Mouse (Mus musculus) myocyte (in vitro differentiated cells): ENCODE results near the gene Notch2. TPM values are rescaled to one million over a fixed set of nuclear protein-coding genes. Genes with fewer than 3 reads are reported as not detected.

Experiments used
- H3K27me3 ChIP-seq: one replicate; pipeline ENCODE4 v1.6.1; 2011; ENCODE audit not compliant: control insufficient read depth, insufficient read depth, insufficient read length
- H3K36me3 ChIP-seq: one replicate; pipeline ENCODE4 v1.6.1; 2011; ENCODE audit not compliant: control insufficient read depth, insufficient read depth
- H3K4me2 ChIP-seq: one replicate; pipeline ENCODE4 v1.6.1; 2011; ENCODE audit warnings: low read depth, control low read depth
- H3K4me3 ChIP-seq: one replicate; pipeline ENCODE4 v1.5.1; 2011; ENCODE audit warnings: mild to moderate bottlenecking, control low read depth, moderate library complexity
- H3K79me2 ChIP-seq: one replicate; pipeline ENCODE4 v1.6.1; 2011; ENCODE audit not compliant: control insufficient read depth, insufficient read depth
- H3ac ChIP-seq: one replicate; pipeline ENCODE4 v1.6.1; 2011; ENCODE audit not compliant: control insufficient read depth, insufficient read length
- CEBPB ChIP-seq: IDR thresholded peaks from 2 replicates; pipeline ENCODE4 v1.6.1; 2011; ENCODE audit warnings: mild to moderate bottlenecking, moderate library complexity; ENCODE audit not compliant: poor library complexity, insufficient read depth, severe bottlenecking
- E2F4 ChIP-seq: IDR thresholded peaks from one replicate; pipeline ENCODE4 v1.6.1; 2011; ENCODE audit warnings: mild to moderate bottlenecking, control low read depth, moderate library complexity; ENCODE audit not compliant: insufficient read depth
- MAX ChIP-seq: IDR thresholded peaks from one replicate; pipeline ENCODE4 v1.6.1; 2011; ENCODE audit warnings: low read depth, mild to moderate bottlenecking, control low read depth
- MYOD1 ChIP-seq, 3 experiments: IDR thresholded peaks; one replicate each; pipeline ENCODE4 v1.6.1; 2011; ENCODE audit warnings: control low read depth in 2 of 3, low read depth in 2 of 3, mild to moderate bottlenecking in 2 of 3, moderate library complexity in 1 of 3; ENCODE audit not compliant: insufficient read length in 2 of 3, control insufficient read depth in 1 of 3
- MYOG ChIP-seq, 3 experiments: IDR thresholded peaks; one replicate each; pipeline ENCODE4 v1.6.1; 2011; ENCODE audit warnings: control low read depth in 2 of 3, low read depth in 2 of 3, mild to moderate bottlenecking in 2 of 3; ENCODE audit not compliant: insufficient read length in 2 of 3, control insufficient read depth in 1 of 3, insufficient read depth in 1 of 3
- POLR2A ChIP-seq: IDR thresholded peaks from one replicate; pipeline ENCODE4 v1.6.1; 2011; ENCODE audit warnings: low read depth, mild to moderate bottlenecking, control low read depth, moderate library complexity; ENCODE audit not compliant: insufficient read length
- POLR2AphosphoS2 ChIP-seq: IDR thresholded peaks from one replicate; pipeline ENCODE4 v1.6.1; 2011; ENCODE audit warnings: low read depth, control low read depth; ENCODE audit not compliant: insufficient read length
- REST ChIP-seq: IDR thresholded peaks from one replicate; pipeline ENCODE4 v1.6.1; 2011; ENCODE audit warnings: mild to moderate bottlenecking, control low read depth, moderate library complexity; ENCODE audit not compliant: insufficient read depth, insufficient read length
- SRF ChIP-seq: IDR thresholded peaks from one replicate; pipeline ENCODE4 v1.6.1; 2011; ENCODE audit warnings: low read depth; ENCODE audit not compliant: control insufficient read depth, insufficient read length
- TCF12 ChIP-seq: IDR thresholded peaks from one replicate; pipeline ENCODE4 v1.6.1; 2011; ENCODE audit warnings: mild to moderate bottlenecking, control low read depth; ENCODE audit not compliant: poor library complexity, insufficient read depth, severe bottlenecking
- TCF3 ChIP-seq: IDR thresholded peaks from one replicate; pipeline ENCODE4 v1.6.1; 2011; ENCODE audit warnings: low read depth, control low read depth; ENCODE audit not compliant: insufficient read length
- USF1 ChIP-seq: IDR thresholded peaks from one replicate; pipeline ENCODE4 v1.6.1; 2011; ENCODE audit warnings: low read depth, mild to moderate bottlenecking, control low read depth, moderate library complexity
- polyA plus RNA-seq: library from polyadenylated mRNA; unstranded; fragments of >200 nt; fragmentation: generic; extraction: Trizol; gene quantifications from one replicate; pipeline ENCODE4 v1.2.1, GENCODE M21; 2012; ENCODE audit warnings: missing spikeins

The Notch2 gene
- polyA plus RNA-seq, 1 experiment, result 15.1 TPM

- H3K4me2 ChIP-seq, result no peak overlapping the region
- no peaks in the 10 kb centered on the region for H3K36me3 ChIP-seq
- H3K27me3 ChIP-seq, result no peaks in the 10 kb centered on the region
- TF ChIP-seq CEBPB (no peak), E2F4 (no peak), MYOG (IDR thresholded peaks at IDR 0.05; ENCODE audit: control insufficient read depth in 1 of 3, insufficient read depth in 1 of 3, insufficient read length in 2 of 3, low read depth in 2 of 3) (no peak), MYOD1 (IDR thresholded peaks at IDR 0.05; ENCODE audit: control insufficient read depth in 1 of 3, insufficient read length in 2 of 3, low read depth in 2 of 3) (no peak), SRF (no peak), POLR2A (no peak), POLR2AphosphoS2 (no peak), USF1 (no peak), REST (no peak), MAX (no peak), TCF3 (no peak)
- H3ac ChIP-seq, result no peak overlapping the region
- H3K4me3 ChIP-seq, result no peak overlapping the region
- no peaks in the 10 kb centered on the region for H3K79me2 ChIP-seq
Measured at GRCm38 (mm10) chr3:97994818-97995217, 18.5 kb upstream of the Notch2 start.

DNA sequence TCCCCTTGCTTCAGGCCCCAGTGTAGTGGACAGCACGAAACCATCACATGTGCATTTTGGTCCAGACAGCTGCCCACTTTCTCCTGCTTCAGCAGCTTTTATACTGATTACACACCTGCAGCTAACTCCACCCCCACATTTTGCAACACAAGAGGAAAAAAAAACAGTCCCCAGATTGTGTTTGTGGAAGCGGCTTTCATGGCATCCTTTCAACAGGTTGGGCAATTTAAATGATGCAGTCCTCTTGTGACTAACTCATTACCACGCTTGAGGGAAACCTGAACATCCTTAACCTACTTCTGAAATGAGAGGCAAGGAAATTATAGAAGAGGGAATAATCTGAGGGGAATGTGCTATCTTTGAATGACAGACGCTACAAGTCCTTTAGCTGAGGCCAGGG is 15.0 kb upstream of the Notch2 start:
- no peak for TF ChIP-seq POLR2A
- TF ChIP-seq CEBPB, result no peak
- TF ChIP-seq MYOG (IDR thresholded peaks at IDR 0.05; ENCODE audit: control insufficient read depth in 1 of 3, insufficient read depth in 1 of 3, insufficient read length in 2 of 3, low read depth in 2 of 3), result no peak
- TF ChIP-seq MAX, result no peak
- no peak for TF ChIP-seq E2F4
- TF ChIP-seq TCF12, result no peak
- no peak for TF ChIP-seq POLR2AphosphoS2
- no peak for TF ChIP-seq MYOD1 (IDR thresholded peaks at IDR 0.05; ENCODE audit: control insufficient read depth in 1 of 3, insufficient read length in 2 of 3, low read depth in 2 of 3)
- no peak for TF ChIP-seq TCF3
- no peak for TF ChIP-seq USF1
- Histone ChIP-seq H3ac (no peak overlapping the region), H3K4me3 (no peak overlapping the region), H3K27me3 (no peaks in the 10 kb centered on the region), H3K4me2 (no peak overlapping the region), H3K36me3 (no peaks in the 10 kb centered on the region), H3K79me2 (no peaks in the 10 kb centered on the region)

GRCm38 (mm10) chr3:98003558-98003957 is 9.8 kb upstream of the Notch2 start:
- H3K4me2 ChIP-seq, result no peak overlapping the region
- no peak overlapping the region for H3ac ChIP-seq
- TF ChIP-seq MYOG (IDR thresholded peaks at IDR 0.05; ENCODE audit: control insufficient read depth in 1 of 3, insufficient read depth in 1 of 3, insufficient read length in 2 of 3, low read depth in 2 of 3) (no peak), MAX (no peak), POLR2A (no peak), SRF (no peak), E2F4 (no peak), REST (no peak), MYOD1 (IDR thresholded peaks at IDR 0.05; ENCODE audit: control insufficient read depth in 1 of 3, insufficient read length in 2 of 3, low read depth in 2 of 3) (no peak), CEBPB (no peak), POLR2AphosphoS2 (no peak)
- H3K4me3 ChIP-seq, result no peak overlapping the region
- no peaks in the 10 kb centered on the region for H3K27me3 ChIP-seq
- no peaks in the 10 kb centered on the region for H3K79me2 ChIP-seq
- no peaks in the 10 kb centered on the region for H3K36me3 ChIP-seq

- H3K79me2 ChIP-seq, result no peaks in the 10 kb centered on the region
- H3K36me3 ChIP-seq, result no peaks in the 10 kb centered on the region
- H3K4me2 ChIP-seq, result no peak overlapping the region
- no peak overlapping the region for H3K4me3 ChIP-seq
- no peak overlapping the region for H3ac ChIP-seq
- TF ChIP-seq E2F4, result no peak
- no peak for TF ChIP-seq USF1
- no peak for TF ChIP-seq MYOG (IDR thresholded peaks at IDR 0.05; ENCODE audit: control insufficient read depth in 1 of 3, insufficient read depth in 1 of 3, insufficient read length in 2 of 3, low read depth in 2 of 3)
- TF ChIP-seq TCF12, result no peak
- TF ChIP-seq SRF, result no peak
- TF ChIP-seq CEBPB, result no peak
- TF ChIP-seq POLR2AphosphoS2, result no peak
- no peak for TF ChIP-seq TCF3
- TF ChIP-seq REST, result no peak
- no peak for TF ChIP-seq MAX
- TF ChIP-seq MYOD1 (IDR thresholded peaks at IDR 0.05; ENCODE audit: control insufficient read depth in 1 of 3, insufficient read length in 2 of 3, low read depth in 2 of 3), result no peak
- TF ChIP-seq POLR2A, result no peak
- no peaks in the 10 kb centered on the region for H3K27me3 ChIP-seq
Measured at GRCm38 (mm10) chr3:98004231-98004630, 9.1 kb upstream of the Notch2 start.

DNA sequence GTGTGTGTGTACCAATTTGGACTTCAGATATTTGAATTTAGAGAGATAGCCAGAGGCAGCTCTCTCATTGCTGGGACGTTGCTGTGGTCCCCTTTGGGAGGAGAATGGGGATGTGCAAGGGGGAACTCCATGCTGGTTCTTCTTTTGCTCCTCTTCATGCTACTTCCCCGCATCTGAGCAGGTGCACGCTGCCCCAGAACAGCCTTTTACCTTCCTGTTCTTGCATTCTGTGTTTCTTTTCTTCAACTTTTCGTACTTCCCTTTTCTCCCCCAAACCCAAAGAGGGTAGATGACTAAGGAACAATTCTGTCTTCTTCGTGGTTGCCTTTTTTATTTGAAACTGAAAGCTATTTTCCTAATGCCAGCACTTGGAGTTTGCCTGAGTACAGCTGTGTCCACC is 8.0 kb upstream of the Notch2 start:
- H3K36me3 ChIP-seq, result no peaks in the 10 kb centered on the region
- no peak overlapping the region for H3ac ChIP-seq
- TF ChIP-seq TCF12 (no peak), SRF (no peak), E2F4 (no peak), TCF3 (no peak), CEBPB (no peak), USF1 (no peak), MYOD1 (IDR thresholded peaks at IDR 0.05; ENCODE audit: control insufficient read depth in 1 of 3, insufficient read length in 2 of 3, low read depth in 2 of 3) (no peak), MYOG (IDR thresholded peaks at IDR 0.05; ENCODE audit: control insufficient read depth in 1 of 3, insufficient read depth in 1 of 3, insufficient read length in 2 of 3, low read depth in 2 of 3) (no peak), POLR2AphosphoS2 (no peak), POLR2A (no peak), REST (no peak), MAX (no peak)

More for the DNA sequence above, 8.0 kb upstream of the Notch2 start:
- Histone ChIP-seq H3K79me2 (no peaks in the 10 kb centered on the region), H3K27me3 (no peaks in the 10 kb centered on the region), H3K4me3 (no peak overlapping the region), H3K4me2 (no peak overlapping the region)
